Mouse (Mus musculus) kidney, postnatal 25 days (tissue): ENCODE results near the gene Birc6.
A peak's percentile ranks its signal among the peaks of the same experiment; 100 is the strongest.
"Not testable (repeated sequence)": the region's sequence is repeated elsewhere in the genome, so short reads cannot be mapped to it uniquely, and the experiment has no call there.

Experiments used
- DNase-seq, 2 experiments: peaks; one replicate each; pipeline ENCODE4 v3.0.0; 2021; ENCODE audit warnings: mixed read lengths in 2 of 2

Birc6 gene

DNA sequence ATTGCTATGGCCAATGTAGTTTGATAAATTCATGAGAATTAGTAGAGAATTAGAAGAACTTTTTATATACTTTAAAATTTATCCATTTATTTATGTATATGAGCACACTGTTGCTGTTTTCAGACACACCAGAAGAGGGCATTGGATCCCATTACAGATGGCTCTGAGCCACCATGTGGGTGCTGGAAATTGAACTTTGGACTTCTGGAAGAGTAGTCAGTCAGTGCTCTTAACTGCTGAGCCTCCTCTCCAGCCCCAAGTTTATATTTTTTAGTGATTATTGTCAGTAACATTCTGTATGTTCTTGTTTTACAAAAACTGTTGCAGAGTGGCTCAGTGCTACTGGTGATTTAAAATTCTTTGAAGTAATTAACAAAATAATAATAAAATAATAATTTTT lies 36.1 kb downstream of the Birc6 start:
- peak in 1 of 2 experiments; percentile 29 for DNase-seq

DNA sequence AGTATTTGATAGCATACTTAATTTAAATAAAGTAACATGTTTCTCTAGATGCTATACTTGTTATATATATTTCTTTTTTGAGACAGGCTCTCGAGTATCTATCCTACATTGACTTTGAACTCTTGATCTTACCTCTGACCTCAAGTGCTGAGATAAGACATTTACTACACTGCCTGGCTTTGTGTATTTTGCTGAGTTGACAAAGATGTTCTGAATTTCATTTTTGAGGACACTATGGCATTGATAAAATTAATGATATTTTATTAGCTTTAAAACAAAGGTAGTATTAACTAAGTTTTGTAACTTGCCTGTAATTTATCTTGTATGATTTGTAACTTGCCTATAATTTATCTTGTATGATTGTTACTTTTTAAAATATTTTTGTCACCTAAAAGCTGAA lies 41.1 kb downstream of the Birc6 start:
- no peak for DNase-seq

DNA sequence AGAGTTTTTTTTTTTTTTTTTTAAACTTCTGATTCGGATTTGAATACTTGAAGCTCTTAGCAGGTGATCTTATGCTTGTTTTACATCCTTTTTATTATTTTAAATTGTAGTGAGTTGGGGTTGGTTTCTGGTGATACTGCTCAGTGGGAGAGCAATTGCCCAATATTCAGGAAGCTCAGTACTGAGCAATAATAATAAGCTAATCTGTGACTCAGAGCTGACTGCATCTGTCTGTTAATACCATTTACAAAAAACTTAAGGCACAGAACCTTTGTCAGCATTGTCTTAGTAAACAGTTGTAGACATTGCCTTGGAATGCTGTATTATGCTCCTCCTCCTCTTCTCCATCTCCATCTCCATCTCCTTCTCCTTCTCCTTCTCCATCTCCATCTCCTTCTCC lies 42.5 kb downstream of the Birc6 start:
- DNase-seq = no peak

DNA sequence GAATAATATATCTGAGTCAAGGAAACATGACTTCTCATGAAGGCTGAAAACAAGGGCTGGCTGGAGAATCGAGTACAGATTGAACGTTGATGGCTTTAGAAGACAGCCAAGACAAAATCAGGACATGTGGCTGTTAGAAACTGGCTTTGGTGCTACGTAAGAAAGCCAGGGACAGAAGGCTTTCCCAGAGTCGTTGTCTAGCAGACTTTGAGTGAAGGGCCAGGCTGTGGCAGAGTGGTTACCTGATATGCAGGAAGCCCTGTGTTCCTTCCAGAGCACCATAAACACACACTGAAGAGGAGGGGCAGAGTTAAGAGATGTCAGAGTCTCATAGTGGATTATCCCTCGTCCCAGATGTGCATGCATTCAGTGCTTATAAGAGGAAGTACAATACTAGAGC lies 49.1 kb downstream of the Birc6 start:
- no peak for DNase-seq

DNA sequence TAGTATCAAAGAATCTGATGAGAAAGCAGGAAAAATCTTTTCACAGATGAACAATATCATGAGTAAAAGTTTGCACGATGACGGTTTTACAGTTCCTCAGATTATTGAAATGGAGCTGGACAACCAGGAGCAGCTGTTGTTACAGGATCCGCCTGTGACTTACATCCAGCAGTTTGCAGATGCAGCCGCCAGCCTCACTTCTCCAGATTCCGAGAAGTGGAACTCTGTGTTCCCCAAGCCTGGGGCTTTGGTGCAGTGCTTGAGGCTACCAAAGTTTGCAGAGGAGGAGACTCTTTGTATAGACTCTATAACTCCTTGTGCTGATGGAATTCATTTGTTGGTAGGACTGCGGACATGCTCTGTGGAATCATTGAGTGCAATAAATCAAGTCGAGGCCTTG lies 51.5 kb downstream of the Birc6 start:
- DNase-seq = no peak

DNA sequence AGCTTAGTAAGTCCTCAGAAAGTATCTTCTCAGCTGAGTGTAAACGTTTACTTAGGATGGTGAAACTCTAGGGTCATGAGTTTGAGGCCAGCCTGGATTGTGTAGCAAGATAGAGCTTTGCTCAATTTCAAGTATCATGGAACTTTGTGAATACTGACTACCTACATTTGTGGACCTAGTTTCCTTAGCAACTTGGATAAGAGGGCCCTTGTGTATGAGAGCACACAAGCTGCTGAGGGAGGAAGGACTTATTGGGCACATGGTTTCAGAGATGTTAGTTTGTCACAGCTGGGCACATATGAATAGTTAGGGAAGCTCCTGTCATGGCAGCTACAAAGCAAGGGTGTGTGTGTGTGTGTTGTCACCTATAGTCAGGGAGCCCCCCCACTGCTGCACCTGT lies 52.6 kb downstream of the Birc6 start:
- DNase-seq = no peak

DNA sequence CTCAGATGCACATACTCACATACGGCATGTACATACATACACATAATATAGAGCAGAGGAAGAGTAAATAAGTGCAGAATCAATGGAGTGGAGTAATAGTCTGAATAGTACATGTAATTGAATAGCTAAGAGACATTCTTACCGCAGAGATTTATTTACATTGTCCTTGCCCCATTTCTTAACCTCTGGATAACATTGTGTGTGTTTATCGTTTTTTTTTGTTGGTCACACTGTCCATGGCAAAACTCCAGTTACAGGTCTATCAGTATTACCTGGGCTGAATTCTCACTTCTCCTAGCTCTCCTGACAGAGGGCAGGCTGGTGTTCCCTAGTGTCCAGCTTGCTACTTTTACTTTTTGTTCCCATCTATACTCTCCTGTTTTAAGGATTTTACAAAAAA lies 58.7 kb downstream of the Birc6 start:
- no peak for DNase-seq

DNA sequence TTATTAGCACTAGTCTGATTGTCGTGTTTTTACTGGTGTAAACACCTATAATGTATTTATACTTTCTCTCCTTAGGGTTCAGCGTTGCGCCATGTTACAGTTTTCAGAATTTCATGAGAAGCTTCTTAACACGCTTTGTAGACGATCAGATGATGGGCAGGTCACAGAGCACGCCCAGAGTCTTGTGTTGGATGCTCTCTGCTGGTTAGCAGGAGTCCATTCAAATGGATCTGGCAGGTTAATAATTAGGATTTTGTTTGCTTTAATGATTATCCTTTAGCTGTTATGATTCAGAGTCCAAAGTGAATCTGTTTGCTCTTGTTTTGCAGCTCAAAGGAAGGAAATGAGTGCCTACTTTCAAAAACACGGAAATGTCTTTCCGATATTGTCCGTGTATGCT lies 70.8 kb downstream of the Birc6 start:
- peak; percentile 49 to 81 for DNase-seq

DNA sequence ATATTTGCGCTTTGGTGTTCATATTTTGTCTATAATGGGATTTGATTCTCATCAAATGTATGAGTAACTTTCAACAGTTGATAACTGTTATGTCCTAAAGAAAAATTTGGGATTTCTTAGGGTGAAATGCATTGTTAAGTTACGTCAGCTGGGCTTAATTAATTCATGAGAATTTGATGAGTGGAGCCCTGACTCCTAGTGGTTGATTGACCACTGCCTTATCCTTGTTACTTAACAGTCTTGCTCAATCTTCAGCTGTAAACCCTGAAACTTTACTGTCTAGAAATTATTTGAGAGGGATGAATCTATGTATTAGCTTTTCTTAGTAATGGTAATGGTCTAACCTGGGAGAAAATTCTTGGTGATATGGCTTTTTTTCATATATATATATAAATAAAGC lies 71.3 kb downstream of the Birc6 start:
- DNase-seq = no peak

DNA sequence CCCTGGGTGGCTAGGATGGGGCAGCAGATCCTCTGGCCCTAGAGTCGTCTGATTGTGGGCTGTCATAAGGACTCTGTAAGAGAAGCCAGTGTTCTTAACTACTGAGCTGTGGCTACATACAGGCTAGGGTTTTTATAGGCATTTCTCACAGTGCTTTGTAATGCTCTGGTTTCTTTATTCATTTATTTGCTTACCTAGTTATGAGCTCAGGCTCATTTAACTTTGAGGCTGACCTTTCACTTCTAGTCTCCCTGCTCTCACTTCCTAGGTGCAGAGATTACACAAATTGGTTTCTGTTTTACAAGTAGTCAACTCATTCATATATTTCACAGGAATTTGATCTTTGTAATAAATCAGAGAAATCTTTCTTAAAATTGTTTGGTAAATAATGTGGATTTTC lies 73.1 kb downstream of the Birc6 start:
- no peak for DNase-seq

DNA sequence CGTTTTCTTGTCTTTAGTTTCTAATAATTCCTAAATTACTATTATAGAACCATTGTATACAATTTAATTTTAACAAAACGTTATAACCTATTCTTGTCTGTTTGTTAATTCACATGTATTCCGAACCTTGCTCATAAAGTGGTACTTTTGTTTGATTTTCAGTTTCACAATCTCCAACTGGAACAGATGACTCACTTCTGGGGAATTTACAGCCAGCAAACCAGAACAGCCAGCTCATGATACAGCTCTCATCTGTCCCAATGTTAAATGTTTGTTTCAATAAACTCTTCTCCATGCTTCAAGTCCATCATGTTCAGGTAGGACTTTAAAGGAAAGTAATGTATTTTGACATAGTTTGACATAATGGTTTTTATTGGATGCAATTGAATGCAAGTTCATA lies 102.7 kb downstream of the Birc6 start:
- no peak for DNase-seq

DNA sequence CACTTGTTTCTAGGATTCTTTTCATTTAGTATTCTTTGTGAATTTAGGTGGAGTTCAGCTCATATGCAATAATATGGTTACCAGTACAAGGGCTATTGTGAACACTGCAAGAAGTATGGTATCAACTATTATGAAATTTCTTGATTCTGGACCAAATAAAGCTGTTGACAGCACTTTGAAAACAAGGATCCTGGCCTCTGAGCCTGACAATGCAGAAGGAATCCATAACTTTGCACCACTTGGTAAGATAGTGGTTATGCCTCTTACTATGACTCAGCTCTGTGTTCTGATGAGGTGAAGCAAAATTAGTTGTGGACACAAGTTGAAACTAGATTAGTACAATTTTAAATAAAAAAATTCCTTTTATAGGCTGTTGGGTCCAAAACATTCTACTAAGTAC lies 114.3 kb downstream of the Birc6 start:
- DNase-seq = no peak

DNA sequence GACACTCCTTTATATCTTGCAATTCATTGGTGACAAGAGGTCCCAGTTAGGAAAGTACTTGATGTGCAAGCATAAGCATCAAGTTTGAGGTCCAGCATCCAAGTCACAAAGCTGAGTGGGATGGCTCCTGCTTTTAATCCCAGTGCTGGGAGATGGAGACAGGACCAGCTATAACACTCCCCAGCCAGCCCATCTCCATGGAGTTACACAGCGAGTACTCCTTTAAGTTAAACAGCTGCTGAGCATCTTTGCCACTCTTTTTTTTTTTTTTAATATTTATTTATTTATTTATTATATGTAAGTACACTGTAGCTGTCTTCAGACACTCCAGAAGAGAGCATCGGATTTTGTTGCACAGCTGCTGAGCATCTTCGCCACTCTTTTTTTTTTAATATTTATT lies 130.3 kb downstream of the Birc6 start:
- DNase-seq = no peak

DNA sequence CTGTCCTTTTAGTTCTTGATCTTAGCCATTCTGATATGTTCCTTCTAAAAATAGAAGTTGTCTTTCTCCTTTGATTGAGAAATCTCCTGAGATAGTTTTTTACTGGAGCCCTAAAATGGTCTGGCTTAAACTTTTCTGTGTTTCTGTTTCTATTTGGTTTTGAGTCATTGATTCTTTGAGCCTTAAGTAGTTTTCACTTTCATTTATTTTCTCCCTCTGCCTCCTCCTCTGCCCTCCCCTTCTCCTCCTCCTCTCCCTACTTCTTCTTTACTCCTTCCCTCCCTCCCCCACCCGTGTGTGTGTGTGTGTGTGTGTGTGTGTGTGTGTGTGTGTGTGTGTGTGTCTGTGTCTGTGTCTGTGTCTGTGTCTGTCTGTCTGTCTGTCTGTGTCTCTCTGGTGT lies 139.9 kb downstream of the Birc6 start:
- DNase-seq = no peak

DNA sequence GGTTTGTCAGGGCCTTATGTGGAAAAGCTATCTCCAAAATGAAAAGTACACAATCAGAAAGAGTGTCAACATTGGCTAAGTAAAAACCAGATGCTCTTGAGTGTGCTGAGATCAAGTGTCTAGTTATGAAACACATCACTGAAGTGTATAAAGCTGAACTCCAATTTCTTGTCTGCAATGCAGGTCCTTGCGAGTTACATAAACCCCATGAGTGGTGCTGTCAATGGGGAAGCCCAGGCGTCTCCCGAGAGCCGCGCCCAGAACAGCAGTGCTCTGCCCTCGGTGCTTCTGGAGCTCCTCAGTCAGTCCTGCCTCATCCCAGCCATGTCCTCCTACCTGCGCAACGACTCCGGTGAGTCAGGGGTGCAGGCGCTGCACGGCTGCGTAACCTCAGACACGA lies 141.9 kb downstream of the Birc6 start:
- no peak for DNase-seq

DNA sequence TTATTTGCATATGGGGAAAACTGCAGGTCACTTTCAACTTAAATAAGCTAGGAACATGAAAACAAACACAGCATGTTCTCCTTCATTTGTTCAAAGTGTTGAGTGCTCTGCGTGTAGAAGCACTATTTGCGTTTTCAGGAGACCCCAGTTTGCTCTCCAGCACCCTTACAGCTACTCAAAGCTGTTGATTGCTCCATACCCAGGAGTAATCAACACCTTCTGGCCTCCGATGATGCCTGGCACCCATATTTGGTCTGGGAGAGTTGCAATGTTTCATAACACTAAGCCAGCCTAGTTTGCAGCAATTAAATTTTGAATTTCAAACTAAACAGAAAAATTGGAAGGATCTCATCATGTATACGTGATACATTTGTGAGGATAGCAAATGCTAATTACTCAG lies 144.4 kb downstream of the Birc6 start:
- DNase-seq = no peak

DNA sequence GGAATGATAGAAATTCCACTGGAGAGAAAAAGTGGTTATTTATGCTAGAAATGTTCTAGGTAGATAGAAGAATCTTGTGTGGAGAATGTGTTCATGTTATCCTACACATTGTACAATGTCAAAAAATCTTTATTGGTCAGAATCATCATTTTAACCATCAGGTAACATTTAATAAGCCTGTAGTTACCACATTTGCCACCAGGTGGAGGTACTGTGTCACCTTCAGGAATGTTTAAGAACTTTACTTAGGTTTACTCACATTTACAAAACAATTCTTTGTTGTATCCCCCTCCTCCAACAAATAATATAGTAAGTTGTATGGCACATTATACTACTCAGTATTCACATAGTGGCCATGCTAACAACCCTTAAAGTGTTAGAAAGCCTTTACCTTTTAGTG lies 145.2 kb downstream of the Birc6 start:
- DNase-seq = peak in 1 of 2 experiments; percentile 76

DNA sequence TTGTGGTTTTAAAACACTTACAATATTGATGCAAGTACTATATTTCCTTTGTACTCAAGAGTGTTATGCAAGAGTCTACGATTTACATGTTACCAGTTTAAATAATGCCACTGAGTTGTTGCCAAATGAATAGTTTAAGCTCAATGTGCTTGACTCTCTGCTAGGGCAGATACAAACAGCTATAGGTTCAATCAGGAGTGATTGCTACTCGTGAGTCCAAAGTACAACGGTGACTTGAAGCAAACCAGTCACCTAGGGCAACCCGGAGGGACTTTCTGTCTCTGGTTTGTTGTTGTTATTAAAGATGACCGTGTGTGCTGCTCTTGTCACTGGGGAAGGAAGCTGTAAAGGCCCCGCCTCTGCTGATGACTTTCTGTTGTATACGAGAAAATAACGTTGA lies 150.0 kb downstream of the Birc6 start:
- no peak for DNase-seq

DNA sequence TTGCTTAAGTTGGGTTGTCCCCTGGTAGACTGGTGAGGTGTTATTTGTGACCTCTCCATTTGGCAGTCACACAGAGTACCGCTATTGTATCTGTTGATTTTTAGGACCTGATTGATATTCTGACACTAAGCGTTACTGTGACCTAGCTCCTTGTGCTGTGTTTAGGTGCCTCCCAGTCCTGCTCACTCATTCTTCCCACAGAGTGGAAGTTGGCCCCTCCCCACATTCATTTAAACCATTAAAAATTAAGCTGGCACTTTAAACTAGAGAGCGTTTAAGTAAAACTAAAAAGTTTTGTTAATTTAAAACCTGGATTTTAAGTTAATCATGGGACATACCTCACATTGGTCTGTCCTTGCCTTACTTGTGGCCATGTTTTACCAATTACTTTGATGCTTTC lies 156.8 kb downstream of the Birc6 start:
- DNase-seq = peak; percentile 14 to 36

DNA sequence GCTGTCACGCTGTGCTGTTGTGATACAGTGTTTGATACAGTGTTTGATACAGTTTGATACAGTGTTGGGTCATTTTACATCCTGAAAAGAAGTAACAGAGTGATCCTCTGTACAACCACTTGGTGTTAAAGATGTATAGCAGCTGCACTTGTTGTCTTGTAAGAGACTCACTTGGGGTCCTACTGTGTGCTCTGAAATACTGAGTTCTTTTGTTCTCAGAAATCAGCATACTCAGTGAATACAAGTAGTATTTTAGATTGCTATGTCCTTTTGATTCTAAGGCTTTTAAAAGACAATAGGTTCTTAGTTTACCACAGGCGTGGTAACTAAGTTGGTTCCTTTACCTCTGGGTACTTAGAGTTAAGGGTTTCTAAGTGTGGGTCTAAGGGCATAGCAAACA lies 160.5 kb downstream of the Birc6 start:
- no peak for DNase-seq

DNA sequence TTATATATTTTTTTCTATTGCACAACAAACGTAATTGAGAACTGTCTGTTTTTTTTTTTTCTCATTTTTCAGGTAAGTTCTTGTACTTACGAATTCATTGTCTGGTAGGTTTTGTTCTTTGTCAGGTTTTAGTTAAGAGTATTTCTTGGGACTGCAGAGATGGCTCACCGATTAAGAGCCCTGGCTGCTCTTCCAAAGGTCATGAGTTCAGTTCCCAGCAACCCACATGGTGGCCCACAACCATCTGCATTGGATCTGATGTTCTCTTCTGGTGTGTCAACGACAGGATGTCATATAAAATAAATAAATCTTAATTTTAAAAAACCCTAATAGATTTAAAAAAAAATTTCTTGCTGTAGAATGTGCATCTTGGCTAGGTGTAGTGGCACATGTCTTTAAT lies 161.3 kb downstream of the Birc6 start:
- peak in 1 of 2 experiments; percentile 8 for DNase-seq

DNA sequence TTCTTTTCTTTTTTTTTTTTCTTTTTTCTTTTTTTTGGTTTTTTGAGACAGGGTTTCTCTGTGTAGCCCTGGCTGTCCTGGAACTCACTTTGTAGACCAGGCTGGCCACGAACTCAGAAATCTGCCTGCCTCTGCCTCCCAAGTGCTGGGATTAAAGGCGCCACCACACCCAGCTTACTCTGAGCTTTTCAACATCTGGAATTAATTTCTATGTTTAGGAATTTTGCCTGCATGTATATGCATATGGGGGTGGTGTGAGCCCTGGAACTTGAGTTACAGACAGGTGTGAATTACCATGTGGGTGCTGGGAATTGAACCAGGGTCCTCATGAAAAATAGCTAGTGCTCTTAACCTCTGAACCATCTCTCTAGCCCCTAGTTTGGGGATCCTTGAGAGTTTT lies 173.6 kb downstream of the Birc6 start:
- not testable (repeated sequence) for DNase-seq

DNA sequence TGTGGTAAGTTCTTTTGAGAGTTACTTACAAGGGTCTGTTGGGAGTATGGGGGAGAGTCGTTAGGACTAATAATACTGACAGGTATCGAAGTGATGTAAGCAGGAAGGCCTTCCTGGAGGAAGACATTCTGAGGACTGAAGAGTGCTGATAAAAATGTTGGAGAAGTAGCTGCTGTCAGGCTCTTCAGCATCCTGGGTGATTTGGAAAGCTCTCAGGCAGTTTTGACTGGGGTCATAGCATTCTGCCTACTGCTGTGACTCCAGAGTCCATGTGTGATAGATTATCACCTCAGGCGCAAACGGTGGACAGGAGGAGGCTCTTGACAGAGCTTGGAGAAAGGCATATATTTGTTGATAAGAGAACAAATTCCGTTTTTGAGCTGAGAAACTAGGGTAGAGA lies 177.4 kb downstream of the Birc6 start:
- no peak for DNase-seq

DNA sequence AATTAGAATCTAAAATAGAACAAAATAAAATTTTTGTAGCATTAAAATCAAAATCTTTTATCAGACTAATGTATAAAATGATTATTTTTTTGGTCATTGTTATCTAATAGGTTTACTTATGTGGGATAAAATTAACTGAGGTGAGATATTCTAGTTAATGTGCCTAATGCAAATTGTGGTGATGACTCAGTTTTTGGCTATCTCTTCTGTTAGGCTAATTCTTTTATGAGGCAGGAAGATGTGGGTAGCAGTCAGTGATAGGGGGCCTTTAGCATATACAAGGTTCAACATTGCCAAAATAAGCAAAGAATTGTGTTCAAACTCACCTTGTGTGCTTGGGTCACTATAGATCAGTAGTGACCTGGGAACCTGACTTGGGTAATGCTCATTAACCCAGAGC lies 178.5 kb downstream of the Birc6 start:
- DNase-seq = no peak

DNA sequence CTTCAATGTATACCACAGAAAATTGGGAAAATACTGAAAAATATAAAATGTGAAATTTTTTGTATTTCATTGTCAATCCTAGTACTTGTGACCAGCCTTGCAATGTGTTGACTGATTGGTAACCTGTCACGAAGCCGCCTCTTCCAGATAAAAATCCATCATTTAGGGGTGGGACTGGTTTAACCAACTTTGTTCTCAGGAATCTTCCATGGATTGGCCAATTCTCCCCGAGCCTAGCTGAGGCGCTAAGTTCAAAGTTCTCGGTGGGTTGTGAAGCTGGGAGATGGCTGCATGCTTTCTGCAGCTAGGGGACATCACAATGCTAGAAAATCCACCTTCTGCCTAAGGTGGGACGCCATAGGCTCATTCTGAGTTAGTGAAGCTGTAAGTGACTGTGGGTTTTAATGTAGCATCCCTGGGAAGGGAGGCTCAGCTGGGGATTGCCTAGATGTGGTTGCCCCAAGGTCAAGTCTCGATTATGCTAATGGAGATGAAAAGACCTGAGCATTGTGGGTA lies 179.6 kb downstream of the Birc6 start:
- DNase-seq = no peak

DNA sequence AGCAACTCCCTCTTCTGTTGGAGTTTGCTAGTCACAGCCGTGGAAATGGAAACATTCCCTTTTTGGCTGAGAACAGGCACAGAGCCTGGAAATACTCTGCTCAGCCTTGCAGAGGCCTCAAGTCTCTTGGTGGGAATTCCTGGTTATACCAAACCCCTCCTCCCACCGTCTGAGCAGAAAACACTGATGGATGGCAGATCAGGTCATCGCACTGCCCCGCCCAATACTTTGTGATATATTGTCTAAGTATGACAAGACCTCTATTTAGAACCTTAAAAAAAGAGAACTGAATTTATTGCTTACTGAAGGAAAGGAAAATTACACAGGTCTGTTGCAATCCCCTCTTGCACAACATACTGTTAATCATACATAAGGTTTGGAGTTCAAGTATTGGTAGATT lies 182.6 kb downstream of the Birc6 start:
- no peak for DNase-seq
